Mouse (Mus musculus) lung, embryonic 16.5 days (tissue): ENCODE data around the gene Gns. TPM values are rescaled to one million over a fixed set of nuclear protein-coding genes. Genes with fewer than 3 reads are reported as not detected.

Experiments
- ATAC-seq: fragments of 200-750 bp; cut with Nextera tagmentation; 2 replicates; pipeline ENCODE4 v1.8.0; 2017; ENCODE audit warnings: low read depth, mild to moderate bottlenecking, moderate library complexity
- H3K27ac ChIP-seq: fragments of 300-500 bp; sonication (generic); 2 replicates; pipeline ENCODE4 v1.5.1; 2014; ENCODE audit warnings: mild to moderate bottlenecking, control low read depth, low read length
- H3K27me3 ChIP-seq: fragments of 300-500 bp; sonication (generic); 2 replicates; pipeline ENCODE4 v1.6.1; 2014; ENCODE audit warnings: low read depth, low read length, mixed read lengths; ENCODE audit not compliant: control insufficient read depth, insufficient read depth
- H3K36me3 ChIP-seq: fragments of 300-500 bp; sonication (generic); 2 replicates; pipeline ENCODE4 v1.6.1; 2014; ENCODE audit warnings: low read length; ENCODE audit not compliant: control insufficient read depth, insufficient read depth
- H3K4me1 ChIP-seq: fragments of 300-500 bp; sonication (generic); replicated peaks from 2 replicates; pipeline ENCODE4 v1.6.1; 2014; ENCODE audit warnings: low read length, mixed read lengths; ENCODE audit not compliant: control insufficient read depth, insufficient read depth
- H3K4me2 ChIP-seq: fragments of 300-500 bp; sonication (generic); 2 replicates; pipeline ENCODE4 v1.6.1; 2014; ENCODE audit warnings: low read depth, low read length, control low read depth
- H3K4me3 ChIP-seq: fragments of 300-500 bp; sonication (generic); 2 replicates; pipeline ENCODE4 v1.5.1; 2014; ENCODE audit warnings: mild to moderate bottlenecking, low read length, control low read depth
- H3K9ac ChIP-seq: fragments of 300-500 bp; sonication (generic); 2 replicates; pipeline ENCODE4 v1.6.1; 2014; ENCODE audit warnings: low read length, control low read depth
- H3K9me3 ChIP-seq: fragments of 300-500 bp; sonication (generic); 2 replicates; pipeline ENCODE4 v1.6.1; 2016; ENCODE audit warnings: low read length; ENCODE audit not compliant: control insufficient read depth
- WGBS: fragments of 180-500 bp; shearing (Covaris S2); extraction: QIAGEN DNeasy Blood & Tissue Kit; methylation state at CpG from one replicate; pipeline ENCODE4 v1.1.7; 2014; 5-methylcytosine and 5-hydroxymethylcytosine counted together
- polyA plus RNA-seq: library from polyadenylated mRNA; unstranded; fragments of >200 nt; fragmentation: Nextera tagmentation; extraction: Ambion mirVana; gene quantifications from 2 replicates; pipeline ENCODE4 v1.2.1, GENCODE M21; 2015

The Gns gene
- polyA plus RNA-seq, 1 experiment from 2014 or later, result 38.2 TPM

- Histone ChIP-seq H3K9ac (peak overlapping the region; percentile 23), H3K4me1 (peaks cover 92% of the 10 kb centered on the region), H3K36me3 (no peaks in the 10 kb centered on the region), H3K9me3 (no peaks in the 10 kb centered on the region), H3K27ac (peak overlapping the region; percentile 98), H3K4me3 (peak overlapping the region; percentile 2; the same call in 1 of the 2 replicates), H3K27me3 (no peaks in the 10 kb centered on the region), H3K4me2 (peak overlapping the region; percentile 48)
- WGBS, result 10% methylated on average over 14 of the region's 14 CpGs
- ATAC-seq, result peak; percentile 48
Measured at GRCm38 (mm10) chr10:121429981-121430682, 65.2 kb downstream of the Gns start.

- H3K4me1 ChIP-seq, result peaks cover 90% of the 10 kb centered on the region
- H3K9me3 ChIP-seq, result no peaks in the 10 kb centered on the region
- peak overlapping the region; percentile 48; the same call in 1 of the 2 replicates for H3K4me2 ChIP-seq
- H3K27me3 ChIP-seq, result no peaks in the 10 kb centered on the region
- 53% methylated on average over 15 of the region's 15 CpGs for WGBS
- no peak for ATAC-seq
- H3K27ac ChIP-seq, result peak overlapping the region; percentile 98
- peak overlapping the region; percentile 37 for H3K9ac ChIP-seq
- H3K36me3 ChIP-seq, result no peaks in the 10 kb centered on the region
- no peak overlapping the region for H3K4me3 ChIP-seq
Measured at GRCm38 (mm10) chr10:121430764-121431540, 66.1 kb downstream of the Gns start.

- Histone ChIP-seq H3K27me3 (no peaks in the 10 kb centered on the region), H3K4me3 (peak overlapping the region; percentile 26), H3K9me3 (no peaks in the 10 kb centered on the region), H3K9ac (peak overlapping the region; percentile 53), H3K4me2 (peak overlapping the region; percentile 51), H3K4me1 (peaks cover 91% of the 10 kb centered on the region), H3K27ac (peak overlapping the region; percentile 98), H3K36me3 (no peaks in the 10 kb centered on the region)
- WGBS, result 14% methylated on average over 12 of the region's 12 CpGs
- peak; percentile 39 for ATAC-seq
Measured at GRCm38 (mm10) chr10:121432041-121432634, 67.2 kb downstream of the Gns start.

- H3K4me2 ChIP-seq, result peak overlapping the region; percentile 51
- peak overlapping the region; percentile 98 for H3K27ac ChIP-seq
- H3K4me3 ChIP-seq, result no peak overlapping the region
- H3K27me3 ChIP-seq, result no peaks in the 10 kb centered on the region
- no peaks in the 10 kb centered on the region for H3K9me3 ChIP-seq
- no peaks in the 10 kb centered on the region for H3K36me3 ChIP-seq
- no peak for ATAC-seq
- H3K4me1 ChIP-seq, result peaks cover 86% of the 10 kb centered on the region
- 30% methylated on average over 16 of the region's 16 CpGs for WGBS
- H3K9ac ChIP-seq, result peak overlapping the region; percentile 53
Measured at GRCm38 (mm10) chr10:121432635-121433280, 67.9 kb downstream of the Gns start.

- H3K27me3 ChIP-seq, result no peaks in the 10 kb centered on the region
- no peak for ATAC-seq
- H3K4me1 ChIP-seq, result peaks cover 72% of the 10 kb centered on the region
- peak overlapping the region; percentile 76 for H3K27ac ChIP-seq
- no peak overlapping the region for H3K4me3 ChIP-seq
- H3K4me2 ChIP-seq, result no peak overlapping the region
- no peak overlapping the region for H3K9ac ChIP-seq
- 52% methylated on average over 15 of the region's 15 CpGs for WGBS
- no peaks in the 10 kb centered on the region for H3K36me3 ChIP-seq
- no peaks in the 10 kb centered on the region for H3K9me3 ChIP-seq
Measured at GRCm38 (mm10) chr10:121434441-121435103, 69.7 kb downstream of the Gns start.

GRCm38 (mm10) chr10:121435546-121436257, 70.8 kb downstream of the Gns start:
- Histone ChIP-seq H3K9me3 (no peaks in the 10 kb centered on the region), H3K9ac (no peak overlapping the region), H3K4me2 (peak overlapping the region; percentile 15; the same call in 1 of the 2 replicates), H3K27ac (peak overlapping the region; percentile 78), H3K4me1 (peaks cover 66% of the 10 kb centered on the region), H3K4me3 (no peak overlapping the region), H3K27me3 (no peaks in the 10 kb centered on the region), H3K36me3 (no peaks in the 10 kb centered on the region)
- WGBS, result 49% methylated on average over 28 of the region's 28 CpGs
- ATAC-seq, result no peak

- H3K9me3 ChIP-seq, result no peaks in the 10 kb centered on the region
- peak overlapping the region; percentile 78 for H3K27ac ChIP-seq
- no peak overlapping the region for H3K4me3 ChIP-seq
- 0 out of 2 replicates have a peak, but pooled peaks have one; percentile 6 for ATAC-seq
- peaks cover 61% of the 10 kb centered on the region for H3K4me1 ChIP-seq
- 0 out of 2 replicates have a peak overlapping the region, but pooled peaks have one; percentile 4 for H3K4me2 ChIP-seq
- WGBS, result 3% methylated on average over 8 of the region's 8 CpGs
- no peaks in the 10 kb centered on the region for H3K27me3 ChIP-seq
- no peak overlapping the region; the same call in 1 of the 2 replicates for H3K9ac ChIP-seq
- no peaks in the 10 kb centered on the region for H3K36me3 ChIP-seq
Measured at GRCm38 (mm10) chr10:121436258-121436645, 71.4 kb downstream of the Gns start.

- Histone ChIP-seq H3K4me1 (peaks cover 57% of the 10 kb centered on the region), H3K36me3 (no peaks in the 10 kb centered on the region), H3K9me3 (no peaks in the 10 kb centered on the region), H3K4me3 (no peak overlapping the region), H3K27ac (peak overlapping the region; percentile 78), H3K27me3 (no peaks in the 10 kb centered on the region), H3K4me2 (0 out of 2 replicates have a peak overlapping the region, but pooled peaks have one; percentile 4), H3K9ac (peak overlapping the region; percentile 31; the same call in 1 of the 2 replicates)
- WGBS, result 16% methylated on average over 4 of the region's 4 CpGs
- no peak for ATAC-seq
Measured at GRCm38 (mm10) chr10:121436693-121437092, 71.8 kb downstream of the Gns start.
